Mouse (Mus musculus): ENCODE data around the gene Mylk.

Mylk gene

GRCm38 (mm10) chr16:34902294-34902680 is 157.3 kb downstream of the Mylk start:
- in situ Hi-C loops (cut with MboI, MseI) = no loop called here

GRCm38 (mm10) chr16:34902761-34903160 is 157.8 kb downstream of the Mylk start:
- in situ Hi-C loops (cut with MboI, MseI) = no loop called here

- in situ Hi-C loops (cut with MboI, MseI) = loop anchor here (5.0 kb wide), 1 partner anchor 62 kb away; no protein-coding TSS in a partner anchor
These were observed 159.9 kb downstream of the Mylk start for GRCm38 (mm10) chr16:34904876-34905275.

- in situ Hi-C loops (cut with MboI, MseI) = loop anchor here (5.0 kb wide), 1 partner anchor 58 kb away; no protein-coding TSS in a partner anchor
These were observed 164.4 kb downstream of the Mylk start for GRCm38 (mm10) chr16:34909437-34909836.

GRCm38 (mm10) chr16:34917373-34917900 is 172.4 kb downstream of the Mylk start:
- in situ Hi-C loops (cut with MboI, MseI) = no loop called here

- in situ Hi-C loops (cut with MboI, MseI) = no loop called here
These were observed 175.2 kb downstream of the Mylk start for GRCm38 (mm10) chr16:34920182-34920581.

GRCm38 (mm10) chr16:34920868-34921267 is 175.9 kb downstream of the Mylk start:
- in situ Hi-C loops (cut with MboI, MseI) = no loop called here

- in situ Hi-C loops (cut with MboI, MseI) = no loop called here
These were observed 176.3 kb downstream of the Mylk start for GRCm38 (mm10) chr16:34921319-34921718.

- in situ Hi-C loops (cut with MboI, MseI) = no loop called here
These were observed 178.6 kb downstream of the Mylk start for GRCm38 (mm10) chr16:34923630-34924029.

GRCm38 (mm10) chr16:34924324-34924723 is 179.3 kb downstream of the Mylk start:
- in situ Hi-C loops (cut with MboI, MseI) = no loop called here

- in situ Hi-C loops (cut with MboI, MseI) = no loop called here
These were observed 180.1 kb downstream of the Mylk start for GRCm38 (mm10) chr16:34924937-34925618.

- in situ Hi-C loops (cut with MboI, MseI) = no loop called here
These were observed 181.8 kb downstream of the Mylk start for GRCm38 (mm10) chr16:34926531-34927435.

- in situ Hi-C loops (cut with MboI, MseI) = no loop called here
These were observed 184.7 kb downstream of the Mylk start for GRCm38 (mm10) chr16:34929686-34930085.

GRCm38 (mm10) chr16:34930110-34930509 is 185.1 kb downstream of the Mylk start:
- in situ Hi-C loops (cut with MboI, MseI) = no loop called here

GRCm38 (mm10) chr16:34931306-34931705 is 186.3 kb downstream of the Mylk start:
- in situ Hi-C loops (cut with MboI, MseI) = no loop called here

- in situ Hi-C loops (cut with MboI, MseI) = no loop called here
These were observed 188.2 kb downstream of the Mylk start for GRCm38 (mm10) chr16:34933173-34933572.

- in situ Hi-C loops (cut with MboI, MseI) = no loop called here
These were observed 189.5 kb downstream of the Mylk start for GRCm38 (mm10) chr16:34934486-34934885.

- in situ Hi-C loops (cut with MboI, MseI) = no loop called here
These were observed 190.7 kb downstream of the Mylk start for GRCm38 (mm10) chr16:34935514-34936338.

GRCm38 (mm10) chr16:34936339-34936810 is 191.4 kb downstream of the Mylk start:
- in situ Hi-C loops (cut with MboI, MseI) = no loop called here

- in situ Hi-C loops (cut with MboI, MseI) = no loop called here
These were observed 192.6 kb downstream of the Mylk start for GRCm38 (mm10) chr16:34937611-34938010.

GRCm38 (mm10) chr16:34938248-34938647 is 193.2 kb downstream of the Mylk start:
- in situ Hi-C loops (cut with MboI, MseI) = no loop called here
